ENCODE assay signal across 22 mouse cellular contexts in the genomic region with DNA sequence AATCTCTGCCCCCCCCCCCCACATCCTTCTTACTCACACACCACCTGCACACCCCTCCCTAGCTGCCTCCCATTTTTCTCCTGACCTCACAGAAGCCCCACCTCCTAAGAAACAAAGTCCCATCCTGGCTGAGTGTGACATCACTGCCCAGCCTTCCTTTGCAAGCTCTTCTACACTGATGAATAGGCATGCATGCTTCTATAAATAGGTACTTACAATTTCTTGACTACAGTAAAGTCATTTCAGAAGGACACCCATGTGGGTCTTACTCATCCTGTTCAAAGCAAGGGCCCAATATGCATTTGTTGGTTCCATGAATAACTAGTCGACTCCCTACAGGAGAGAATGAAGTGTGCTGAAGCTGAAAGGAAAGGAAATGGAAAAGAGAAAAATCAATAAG. TPM values are rescaled to one million over a fixed set of nuclear protein-coding genes. Genes with fewer than 3 reads are reported as not detected.
DNase-seq lines count a peak whose midpoint lies in the region; ATAC-seq and TF ChIP-seq lines count a peak whose summit lies in the region.
"Had no signal": no experiment of that assay in that cellular context is flagged by ENCODE, and none has a peak within 500 bp of the region (broad histone marks: within the 10 kb centered on the region; RNA-seq: fewer than 3 reads in every experiment).

No protein-coding gene starts in this region.

- TF ChIP-seq EP300 in stomach, postnatal 0 days (optimal IDR thresholded peaks at IDR 0.05), result no peak

- WGBS in intestine, embryonic 16.5 days, result 85% methylated on average over 1 of the region's 1 CpGs
- 51% methylated on average over 1 of the region's 1 CpGs for whole genome bisulfite sequencing in small intestine, adult 2 months
- 77% methylated on average over 1 of the region's 1 CpGs for WGBS in stomach, postnatal 0 days
- WGBS in midbrain, embryonic 14.5 days, result 95% methylated on average over 1 of the region's 1 CpGs

- no peak overlapping the region for H3K9ac ChIP-seq in intestine, embryonic 16.5 days (ENCODE audit: low read depth, low read length)
- H3K9ac ChIP-seq in stomach, postnatal 0 days (ENCODE audit: low read length), result no peak overlapping the region
- no peak overlapping the region for H3K9ac ChIP-seq in midbrain, embryonic 14.5 days (replicated peaks; ENCODE audit: low read length)
- H3K9ac ChIP-seq: embryonic facial prominence, embryonic 12.5 days; forebrain, embryonic 13.5 days; forebrain, embryonic 15.5 days; forebrain, postnatal 0 days had no signal

- H3K36me3 ChIP-seq in intestine, embryonic 16.5 days (ENCODE audit: control insufficient read depth, insufficient read depth, low read length), result no peaks in the 10 kb centered on the region
- no peaks in the 10 kb centered on the region for H3K36me3 ChIP-seq in small intestine, adult 2 months (ENCODE audit: control insufficient read depth, insufficient read depth, low read length)
- no peaks in the 10 kb centered on the region for H3K36me3 ChIP-seq in stomach, postnatal 0 days (ENCODE audit: control insufficient read depth, insufficient read depth, low read length)
- H3K36me3 ChIP-seq in midbrain, embryonic 14.5 days (ENCODE audit: control insufficient read depth, insufficient read depth, low read length), result no peaks in the 10 kb centered on the region
- H3K36me3 ChIP-seq: embryonic facial prominence, embryonic 10.5 days; embryonic facial prominence, embryonic 12.5 days; forebrain, embryonic 15.5 days; G1E had no signal

- no peak for TF ChIP-seq CTCF in small intestine, adult 2 months (IDR thresholded peaks at IDR 0.05; ENCODE audit: extremely low read depth, insufficient read length, insufficient replicate concordance, low read depth, low read length)
- no peak for TF ChIP-seq CTCF in stomach, postnatal 0 days (IDR thresholded peaks at IDR 0.05; ENCODE audit: low read depth)

- H3K27me3 ChIP-seq in intestine, embryonic 16.5 days (replicated peaks; ENCODE audit: control insufficient read depth, insufficient read depth, low read length), result no peaks in the 10 kb centered on the region
- no peaks in the 10 kb centered on the region for H3K27me3 ChIP-seq in small intestine, adult 2 months (ENCODE audit: control insufficient read depth, insufficient read depth, low read length)
- H3K27me3 ChIP-seq in stomach, postnatal 0 days (ENCODE audit: control insufficient read depth, insufficient read depth, low read length), result no peaks in the 10 kb centered on the region
- no peaks in the 10 kb centered on the region for H3K27me3 ChIP-seq in midbrain, embryonic 14.5 days (ENCODE audit: control insufficient read depth, insufficient read depth, low read length)
- H3K27me3 ChIP-seq: embryonic facial prominence, embryonic 12.5 days; forebrain, embryonic 13.5 days; forebrain, embryonic 15.5 days had no signal

- TF ChIP-seq POLR2A in small intestine, adult 2 months (IDR thresholded peaks at IDR 0.05; ENCODE audit: low read depth, low read length), result no peak

- no peak overlapping the region for H3K4me3 ChIP-seq in intestine, embryonic 16.5 days (ENCODE audit: low read length)
- H3K4me3 ChIP-seq in small intestine, adult 2 months (ENCODE audit: low read depth, low read length), result no peak overlapping the region
- no peak overlapping the region for H3K4me3 ChIP-seq in stomach, postnatal 0 days (ENCODE audit: low read depth, low read length)
- no peak overlapping the region for H3K4me3 ChIP-seq in midbrain, embryonic 14.5 days (replicated peaks; ENCODE audit: low read depth, low read length)
- H3K4me3 ChIP-seq: embryonic facial prominence, embryonic 10.5 days; embryonic facial prominence, embryonic 12.5 days; forebrain, embryonic 13.5 days; forebrain, embryonic 15.5 days had no signal

- no peak overlapping the region for H3K4me2 ChIP-seq in intestine, embryonic 16.5 days (ENCODE audit: low read depth, low read length)
- no peak overlapping the region for H3K4me2 ChIP-seq in stomach, postnatal 0 days (replicated peaks; ENCODE audit: low read depth)
- H3K4me2 ChIP-seq in midbrain, embryonic 14.5 days (ENCODE audit: low read length), result no peak overlapping the region
- H3K4me2 ChIP-seq: embryonic facial prominence, embryonic 12.5 days; forebrain, embryonic 13.5 days; forebrain, embryonic 15.5 days had no signal

- 0 out of 2 replicates have a peak, but pooled peaks cover 3% of the 10 kb centered on the region for H3K4me1 ChIP-seq in intestine, embryonic 16.5 days (ENCODE audit: control insufficient read depth, insufficient read depth, low read length)
- peaks cover 21% of the 10 kb centered on the region; the same call in 1 of the 2 replicates for H3K4me1 ChIP-seq in small intestine, adult 2 months (ENCODE audit: control insufficient read depth, insufficient read depth, insufficient read length, low read length)
- no peaks in the 10 kb centered on the region for H3K4me1 ChIP-seq in stomach, postnatal 0 days (replicated peaks; ENCODE audit: control insufficient read depth, insufficient read depth)
- no peaks in the 10 kb centered on the region for H3K4me1 ChIP-seq in midbrain, embryonic 14.5 days (ENCODE audit: control insufficient read depth, insufficient read depth, low read length)
- H3K4me1 ChIP-seq: embryonic facial prominence, embryonic 12.5 days; forebrain, embryonic 13.5 days; forebrain, embryonic 15.5 days had no signal

- DNase-seq in brain, adult 2 months (ENCODE audit: low read depth, low spot score), result peak; percentile 20
- DNase-seq in stomach, postnatal 0 days (ENCODE audit: low spot score), result peak; percentile 39
- DNase-seq in gastrocnemius, postnatal 10 days, result no peak
- DNase-seq in midbrain, embryonic 14.5 days, result no peak
- DNase-seq in cerebellum, postnatal 36 days, result no peak
- DNase-seq in lung, postnatal 25 days (ENCODE audit: low spot score), result no peak
- DNase-seq: adrenal gland, adult 8-10 months; adrenal gland, postnatal 14 days; adrenal gland, postnatal 36 days; cerebellum, adult 11 months; cerebellum, adult 18-20 months; cerebellum, adult 8-10 months; cerebellum, adult 9-11 months; cerebellum, postnatal 14 days; forebrain, postnatal 0 days had no signal

- H3K9me3 ChIP-seq in intestine, embryonic 16.5 days (ENCODE audit: control insufficient read depth, low read length), result no peaks in the 10 kb centered on the region
- H3K9me3 ChIP-seq in stomach, postnatal 0 days (ENCODE audit: control insufficient read depth, low read length), result no peaks in the 10 kb centered on the region
- H3K9me3 ChIP-seq in midbrain, embryonic 14.5 days (ENCODE audit: control insufficient read depth, low read length), result no peaks in the 10 kb centered on the region
- H3K9me3 ChIP-seq: embryonic facial prominence, embryonic 10.5 days; embryonic facial prominence, embryonic 12.5 days; forebrain, embryonic 13.5 days; forebrain, embryonic 15.5 days had no signal

- no peak overlapping the region for H3K27ac ChIP-seq in intestine, embryonic 16.5 days (ENCODE audit: low read length)
- H3K27ac ChIP-seq in small intestine, adult 2 months (ENCODE audit: insufficient read depth, low read depth, low read length), result peak overlapping the region; percentile 83
- H3K27ac ChIP-seq in stomach, postnatal 0 days (replicated peaks), result no peak overlapping the region
- H3K27ac ChIP-seq in midbrain, embryonic 14.5 days (replicated peaks; ENCODE audit: low read depth, low read length), result no peak overlapping the region
- H3K27ac ChIP-seq: embryonic facial prominence, embryonic 10.5 days; embryonic facial prominence, embryonic 12.5 days; forebrain, embryonic 13.5 days; forebrain, embryonic 15.5 days had no signal

- peak; percentile 66 for ATAC-seq in intestine, embryonic 16.5 days
- ATAC-seq in stomach, postnatal 0 days (ENCODE audit: low FRiP score, low TSS enrichment), result peak; percentile 92
- ATAC-seq in midbrain, embryonic 14.5 days (ENCODE audit: low FRiP score, low TSS enrichment), result no peak
- ATAC-seq: forebrain, embryonic 13.5 days; forebrain, embryonic 15.5 days; forebrain, postnatal 0 days had no signal

RNA-seq across cellular contexts. Expression of gene Atp10b, which starts 5.5 kb away (rescaled TPM):
- polyA plus RNA-seq in intestine, embryonic 16.5 days (2015; fragmentation: Nextera tagmentation; extraction: Ambion mirVana), result 2.5 and 2.7 TPM in 2 replicates
- polyA plus RNA-seq in small intestine, adult 2 months (2012; rRNA removed), result 12.0 and 15.2 TPM in 2 replicates
- polyA plus RNA-seq in stomach, postnatal 0 days (2015; fragmentation: Nextera tagmentation; extraction: Ambion mirVana), result 2.1 and 2.3 TPM in 2 replicates
- under 1 TPM; 0.32 to 0.35 TPM for total RNA-seq in gastrocnemius, postnatal 10 days (2021)
- 0.23 and 0.29 TPM in 2 replicates for polyA plus RNA-seq in midbrain, embryonic 14.5 days (2014; fragmentation: Nextera tagmentation; extraction: Ambion mirVana)
- polyA plus RNA-seq: G1E had no signal

Comparison
In these comparisons a context has a peak if more than half of its experiments do, and no peak if none do; other contexts are left out.
1. DNase-seq: peak in brain, adult 2 months (single experiment) and stomach, postnatal 0 days (single experiment); none in gastrocnemius, postnatal 10 days (single experiment), midbrain, embryonic 14.5 days (single experiment), cerebellum, postnatal 36 days (0 of 2) and lung, postnatal 25 days (single experiment).